Mouse (Mus musculus) kidney, embryonic 14.5 days (tissue): ENCODE measurements around the gene Ola1. TPM values are rescaled to one million over a fixed set of nuclear protein-coding genes. Genes with fewer than 3 reads are reported as not detected.

Source experiments
- ATAC-seq: fragments of 200-750 bp; cut with Nextera tagmentation; 2 replicates; pipeline ENCODE4 v1.8.0; 2017; ENCODE audit warnings: moderate number of reproducible peaks, mild to moderate bottlenecking, moderate TSS enrichment, moderate library complexity; ENCODE audit not compliant: low FRiP score, low TSS enrichment
- H3K27ac ChIP-seq: fragments of 300-500 bp; sonication (generic); 2 replicates; pipeline ENCODE4 v1.5.1; 2014; ENCODE audit warnings: low read depth, mild to moderate bottlenecking, low read length, moderate library complexity, mixed read lengths
- H3K27me3 ChIP-seq: fragments of 300-500 bp; sonication (generic); 2 replicates; pipeline ENCODE4 v1.6.1; 2014; ENCODE audit warnings: mild to moderate bottlenecking, low read length; ENCODE audit not compliant: control insufficient read depth, insufficient read depth
- H3K36me3 ChIP-seq: fragments of 300-500 bp; sonication (generic); 2 replicates; pipeline ENCODE4 v1.6.1; 2014; ENCODE audit warnings: low read length, mixed read lengths; ENCODE audit not compliant: control insufficient read depth, insufficient read depth
- H3K4me1 ChIP-seq: fragments of 300-500 bp; sonication (generic); 2 replicates; pipeline ENCODE4 v1.6.1; 2014; ENCODE audit warnings: low read length, mixed read lengths; ENCODE audit not compliant: control insufficient read depth, insufficient read depth
- H3K4me2 ChIP-seq: fragments of 300-500 bp; sonication (generic); replicated peaks from 2 replicates; pipeline ENCODE4 v1.6.1; 2014; ENCODE audit warnings: low read depth, mild to moderate bottlenecking, low read length
- H3K4me3 ChIP-seq: fragments of 300-500 bp; sonication (generic); 2 replicates; pipeline ENCODE4 v1.5.1; 2014; ENCODE audit warnings: mild to moderate bottlenecking, low read length
- H3K9ac ChIP-seq: fragments of 300-500 bp; sonication (generic); 2 replicates; pipeline ENCODE4 v1.6.1; 2014; ENCODE audit warnings: low read depth, mild to moderate bottlenecking, low read length, moderate library complexity
- H3K9me3 ChIP-seq: fragments of 300-500 bp; sonication (generic); 2 replicates; pipeline ENCODE4 v1.6.1; 2016; ENCODE audit warnings: low read length; ENCODE audit not compliant: control insufficient read depth
- WGBS: fragments of 180-500 bp; shearing (Covaris S2); extraction: QIAGEN DNeasy Blood & Tissue Kit; methylation state at CpG from one replicate; pipeline ENCODE4 v1.1.7; 2014; 5-methylcytosine and 5-hydroxymethylcytosine counted together
- polyA plus RNA-seq: library from polyadenylated mRNA; unstranded; fragments of >200 nt; fragmentation: Nextera tagmentation; extraction: Ambion mirVana; gene quantifications from 2 replicates; pipeline ENCODE4 v1.2.1, GENCODE M21; 2014

Gene Ola1
- polyA plus RNA-seq, 1 experiment from 2014 or later: 96.6 TPM

- H3K36me3 ChIP-seq: no peaks in the 10 kb centered on the region
- H3K4me2 ChIP-seq: no peak overlapping the region
- H3K4me1 ChIP-seq: no peaks in the 10 kb centered on the region
- WGBS: 82% methylated on average over 5 of the region's 5 CpGs
- no peak overlapping the region for H3K4me3 ChIP-seq
- ATAC-seq: no peak
- H3K27ac ChIP-seq: no peak overlapping the region
- H3K9me3 ChIP-seq: no peaks in the 10 kb centered on the region
- no peak overlapping the region for H3K9ac ChIP-seq
- no peaks in the 10 kb centered on the region for H3K27me3 ChIP-seq
Measured at GRCm38 (mm10) chr2:73169496-73169895, 49.2 kb downstream of the Ola1 start.

GRCm38 (mm10) chr2:73167126-73167525, 51.6 kb downstream of the Ola1 start:
- no peak for ATAC-seq
- Histone ChIP-seq H3K36me3 (no peaks in the 10 kb centered on the region), H3K9me3 (no peaks in the 10 kb centered on the region), H3K4me1 (no peaks in the 10 kb centered on the region), H3K27me3 (no peaks in the 10 kb centered on the region), H3K4me2 (no peak overlapping the region), H3K9ac (no peak overlapping the region), H3K27ac (no peak overlapping the region), H3K4me3 (no peak overlapping the region)

DNA sequence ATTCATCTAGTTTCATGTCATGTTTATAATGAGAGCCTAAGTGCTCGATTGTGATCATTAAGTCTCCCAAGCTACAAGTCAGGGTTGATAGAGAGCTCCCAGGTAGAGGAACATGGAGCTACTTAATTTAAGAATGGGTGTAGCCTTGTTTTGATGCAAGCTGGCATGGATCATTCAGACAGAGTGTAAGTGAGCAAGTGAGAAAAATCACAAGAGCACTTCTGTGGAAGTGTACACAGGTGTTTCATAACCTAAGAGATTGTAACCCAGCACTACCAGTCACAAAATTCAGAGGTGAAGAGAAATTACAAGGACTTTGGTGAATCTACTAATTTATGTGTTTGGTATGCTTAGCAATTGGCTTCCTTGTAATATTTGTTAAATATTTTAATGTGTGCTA, 54.1 kb downstream of the Ola1 start:
- WGBS: 80% methylated on average over 1 of the region's 1 CpGs

GRCm38 (mm10) chr2:73160772-73161171, 58.0 kb downstream of the Ola1 start:
- H3K27me3 ChIP-seq: no peaks in the 10 kb centered on the region
- WGBS: 76% methylated on average over 2 of the region's 2 CpGs
- H3K4me2 ChIP-seq: no peak overlapping the region
- H3K4me3 ChIP-seq: no peak overlapping the region
- no peak for ATAC-seq
- peaks cover 6% of the 10 kb centered on the region for H3K36me3 ChIP-seq
- H3K9ac ChIP-seq: no peak overlapping the region
- H3K4me1 ChIP-seq: no peaks in the 10 kb centered on the region
- no peaks in the 10 kb centered on the region; the same call in 1 of the 2 replicates for H3K9me3 ChIP-seq
- no peak overlapping the region for H3K27ac ChIP-seq

More for the DNA sequence above, 54.1 kb downstream of the Ola1 start:
- Histone ChIP-seq H3K4me2 (no peak overlapping the region), H3K4me3 (no peak overlapping the region), H3K9me3 (no peaks in the 10 kb centered on the region), H3K4me1 (no peaks in the 10 kb centered on the region), H3K27ac (no peak overlapping the region), H3K27me3 (no peaks in the 10 kb centered on the region), H3K36me3 (no peaks in the 10 kb centered on the region), H3K9ac (no peak overlapping the region)
- ATAC-seq: no peak

DNA sequence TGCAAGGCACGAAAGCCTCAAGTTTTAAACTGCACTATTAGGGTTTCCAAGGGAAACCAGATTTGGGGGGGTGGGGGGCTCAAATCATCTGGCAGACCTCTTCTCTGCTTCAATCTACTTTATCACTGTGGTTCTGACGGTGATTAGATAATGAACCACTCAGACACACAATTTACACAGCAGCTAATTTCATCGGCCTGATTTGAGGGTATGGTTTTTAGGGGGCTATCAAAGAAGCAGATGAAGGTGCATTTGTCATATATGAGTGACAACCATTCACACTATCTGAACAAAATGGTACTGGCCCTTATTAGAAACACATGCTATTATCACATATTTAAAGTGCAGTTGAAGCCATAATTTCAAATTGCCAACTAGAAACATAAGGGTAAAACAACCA, 61.5 kb downstream of the Ola1 start:
- Histone ChIP-seq H3K36me3 (peaks cover 11% of the 10 kb centered on the region), H3K27ac (no peak overlapping the region), H3K9me3 (no peaks in the 10 kb centered on the region; the same call in 1 of the 2 replicates), H3K4me2 (no peak overlapping the region), H3K4me1 (no peaks in the 10 kb centered on the region), H3K9ac (no peak overlapping the region), H3K27me3 (no peaks in the 10 kb centered on the region), H3K4me3 (no peak overlapping the region)
- ATAC-seq: no peak
- 91% methylated on average over 3 of the region's 3 CpGs for WGBS

GRCm38 (mm10) chr2:73150526-73150925, 68.2 kb downstream of the Ola1 start:
- H3K36me3 ChIP-seq: peaks cover 4% of the 10 kb centered on the region; the same call in 1 of the 2 replicates
- H3K9me3 ChIP-seq: no peaks in the 10 kb centered on the region
- H3K4me3 ChIP-seq: no peak overlapping the region
- H3K27ac ChIP-seq: no peak overlapping the region
- no peaks in the 10 kb centered on the region for H3K27me3 ChIP-seq
- H3K9ac ChIP-seq: no peak overlapping the region
- WGBS: 60% methylated on average over 3 of the region's 3 CpGs
- no peaks in the 10 kb centered on the region for H3K4me1 ChIP-seq
- H3K4me2 ChIP-seq: no peak overlapping the region
- ATAC-seq: no peak

GRCm38 (mm10) chr2:73146111-73146510, 72.6 kb downstream of the Ola1 start:
- ATAC-seq: no peak
- Histone ChIP-seq H3K36me3 (peaks cover 3% of the 10 kb centered on the region; the same call in 1 of the 2 replicates), H3K27me3 (no peaks in the 10 kb centered on the region), H3K27ac (no peak overlapping the region), H3K4me1 (peaks cover 6% of the 10 kb centered on the region), H3K4me3 (no peak overlapping the region), H3K9ac (no peak overlapping the region), H3K4me2 (no peak overlapping the region), H3K9me3 (no peaks in the 10 kb centered on the region)
- WGBS: 39% methylated on average over 2 of the region's 2 CpGs

DNA sequence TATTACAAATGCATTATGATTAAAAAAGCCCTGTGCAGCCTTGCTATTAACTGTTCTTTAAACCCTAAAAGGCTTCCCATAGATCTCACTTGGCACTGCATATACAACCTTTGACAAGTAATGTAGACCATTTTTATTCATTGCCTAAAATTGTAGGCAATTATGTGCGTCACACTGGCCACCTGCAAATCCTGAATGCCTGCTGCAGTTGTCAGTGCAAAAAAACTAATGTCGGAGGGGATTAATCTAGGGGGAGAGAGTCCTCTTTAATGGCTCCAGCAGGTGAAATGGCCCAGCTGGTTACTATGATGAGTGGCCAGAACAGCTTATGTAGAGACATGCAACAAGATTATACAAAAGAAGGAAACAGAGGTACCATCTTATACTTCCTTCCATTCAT, 75.0 kb downstream of the Ola1 start:
- H3K4me2 ChIP-seq: no peak overlapping the region
- ATAC-seq: no peak
- no peak overlapping the region for H3K4me3 ChIP-seq
- no peak overlapping the region for H3K9ac ChIP-seq
- H3K4me1 ChIP-seq: peaks cover 6% of the 10 kb centered on the region
- no peaks in the 10 kb centered on the region for H3K9me3 ChIP-seq
- H3K36me3 ChIP-seq: peaks cover 4% of the 10 kb centered on the region; the same call in 1 of the 2 replicates
- no peaks in the 10 kb centered on the region for H3K27me3 ChIP-seq
- no peak overlapping the region for H3K27ac ChIP-seq
- WGBS: 53% methylated on average over 2 of the region's 2 CpGs

DNA sequence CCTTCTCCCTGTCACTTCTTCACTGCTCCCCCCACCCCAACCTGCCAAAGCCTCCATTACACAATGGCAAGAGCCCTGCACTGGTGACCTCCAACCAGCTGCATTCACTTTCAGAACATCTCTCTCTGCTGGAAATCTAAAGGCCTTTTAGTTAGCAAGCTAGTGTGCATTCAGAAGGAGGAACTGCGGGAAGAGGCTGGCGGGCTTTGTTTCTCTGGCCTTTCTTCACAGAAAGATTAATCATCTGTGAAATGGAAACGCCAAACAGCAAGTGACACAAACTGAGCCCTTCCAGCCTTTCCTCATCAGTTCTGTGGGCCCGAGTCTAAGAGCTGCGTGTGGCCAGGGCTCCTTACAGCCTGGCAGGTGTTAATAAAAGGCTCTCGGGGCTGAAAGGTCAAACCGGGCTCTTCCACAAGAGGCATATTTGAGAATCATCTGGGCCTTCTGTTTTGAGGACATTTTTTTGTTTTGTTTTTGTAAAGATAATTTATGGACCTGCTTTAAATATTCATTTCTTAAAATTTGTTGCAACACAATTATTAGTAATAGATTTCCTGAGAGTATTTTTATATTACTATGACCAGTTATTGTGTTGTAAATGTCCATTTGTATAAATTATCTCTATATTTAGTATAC, 75.8 kb downstream of the Ola1 start:
- Histone ChIP-seq H3K4me2 (no peak overlapping the region), H3K27ac (no peak overlapping the region; the same call in 1 of the 2 replicates), H3K4me3 (no peak overlapping the region), H3K36me3 (peaks cover 4% of the 10 kb centered on the region; the same call in 1 of the 2 replicates), H3K9ac (no peak overlapping the region), H3K27me3 (no peaks in the 10 kb centered on the region), H3K4me1 (peaks cover 6% of the 10 kb centered on the region), H3K9me3 (no peaks in the 10 kb centered on the region)
- ATAC-seq: no peak
- WGBS: 12% methylated on average over 7 of the region's 7 CpGs
